Mouse (Mus musculus) forebrain, embryonic 13.5 days (tissue): ENCODE data around the gene Efcab8. TPM values are rescaled to one million over a fixed set of nuclear protein-coding genes. Genes with fewer than 3 reads are reported as not detected.
A peak's percentile ranks its signal among the peaks of the same experiment; 100 is the strongest.

Source experiments
- ATAC-seq: fragments of 200-750 bp; cut with Nextera tagmentation; 2 replicates; pipeline ENCODE4 v1.8.0; 2017
- H3K27ac ChIP-seq: fragments of 300-500 bp; sonication (generic); 2 replicates; pipeline ENCODE4 v1.5.1; 2015; ENCODE audit warnings: inconsistent platforms, mild to moderate bottlenecking, moderate library complexity
- H3K27me3 ChIP-seq: fragments of 300-500 bp; sonication (generic); 2 replicates; pipeline ENCODE4 v1.6.1; 2015; ENCODE audit warnings: mild to moderate bottlenecking, inconsistent platforms
- H3K36me3 ChIP-seq: fragments of 300-500 bp; sonication (generic); 2 replicates; pipeline ENCODE4 v1.6.1; 2015; ENCODE audit warnings: mild to moderate bottlenecking, inconsistent platforms; ENCODE audit not compliant: poor library complexity, severe bottlenecking
- H3K4me1 ChIP-seq: fragments of 300-500 bp; sonication (generic); 2 replicates; pipeline ENCODE4 v1.6.1; 2015; ENCODE audit warnings: inconsistent platforms
- H3K4me2 ChIP-seq: fragments of 300-500 bp; sonication (generic); 2 replicates; pipeline ENCODE4 v1.6.1; 2015; ENCODE audit warnings: inconsistent platforms, mild to moderate bottlenecking, moderate library complexity
- H3K4me3 ChIP-seq: fragments of 300-500 bp; sonication (generic); 2 replicates; pipeline ENCODE4 v1.5.1; 2015; ENCODE audit warnings: mild to moderate bottlenecking, inconsistent platforms
- H3K9ac ChIP-seq: fragments of 300-500 bp; sonication (generic); 2 replicates; pipeline ENCODE4 v1.6.1; 2015; ENCODE audit warnings: mild to moderate bottlenecking, inconsistent platforms
- H3K9me3 ChIP-seq: fragments of 300-500 bp; sonication (generic); replicated peaks from 2 replicates; pipeline ENCODE4 v1.6.1; 2016; ENCODE audit warnings: inconsistent platforms
- WGBS: fragments of 180-500 bp; shearing (Covaris S2); methylation state at CpG from one replicate; pipeline ENCODE4 v1.1.7; 2015; 5-methylcytosine and 5-hydroxymethylcytosine counted together
- polyA plus RNA-seq: library from polyadenylated mRNA; unstranded; fragments of >200 nt; fragmentation: Nextera tagmentation; extraction: Ambion mirVana; gene quantifications from 2 replicates; pipeline ENCODE4 v1.2.1, GENCODE M21; 2015

Efcab8 gene
- 0.06 and 0.09 TPM in 2 replicates for polyA plus RNA-seq

DNA sequence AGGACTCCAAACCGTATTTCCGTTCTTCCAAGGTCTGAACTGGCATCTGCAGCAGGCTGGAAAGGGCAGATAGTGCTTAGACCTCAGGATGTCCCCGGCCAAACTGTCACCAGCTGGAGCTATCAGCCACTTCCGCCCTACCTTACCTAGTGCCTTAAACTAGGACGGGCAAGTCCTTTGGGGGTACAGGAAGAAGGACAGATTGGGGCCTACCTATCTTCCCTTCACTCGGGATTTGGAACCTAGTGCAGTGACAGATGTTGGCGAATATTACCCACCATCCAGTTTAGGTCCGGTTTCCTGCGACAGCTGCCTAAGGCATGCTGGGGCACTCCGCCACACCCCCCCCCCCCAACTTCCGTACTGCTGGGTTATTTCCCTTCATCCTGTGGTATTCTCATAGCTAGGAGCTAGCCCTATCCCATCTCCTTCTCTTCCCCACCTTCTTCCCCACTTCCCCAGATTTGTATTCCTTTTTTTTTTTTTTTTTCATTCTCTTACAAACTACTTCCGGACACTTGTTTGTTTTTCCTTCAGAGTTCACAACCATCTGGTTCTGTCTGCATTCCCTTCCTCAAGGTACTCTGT lies at the start of gene Efcab8:
TSS of gene Efcab8 (plus strand) at position 538 of the 588 bp plus-strand sequence.
- 66% methylated on average over 12 of the region's 12 CpGs for WGBS
- peak within 1 kb of the TSS; percentile 28; the same call in 1 of the 2 replicates for H3K9ac ChIP-seq

DNA sequence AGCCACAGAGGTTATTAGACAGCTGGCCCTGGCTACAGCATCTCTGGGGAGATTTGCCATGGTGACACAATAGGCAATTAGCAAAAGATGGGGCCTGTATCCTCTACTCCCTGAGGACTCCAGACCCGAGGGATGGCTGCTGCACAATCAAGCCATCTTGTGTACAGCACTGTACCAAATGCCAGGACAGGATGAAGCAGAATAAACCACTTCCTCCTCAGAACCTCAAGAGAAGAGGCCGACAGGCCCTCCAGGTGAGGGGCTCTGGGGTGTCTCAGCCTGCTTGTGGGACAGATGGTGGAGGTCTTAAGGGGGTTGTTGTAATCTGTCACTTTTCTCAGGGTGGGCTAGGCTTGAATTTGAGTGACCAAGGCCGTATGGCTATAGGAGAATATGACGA lies 45.7 kb upstream of the Efcab8 start:
- H3K9ac ChIP-seq = no peak overlapping the region
- no peaks in the 10 kb centered on the region for H3K36me3 ChIP-seq
- no peak overlapping the region for H3K4me3 ChIP-seq
- no peak overlapping the region for H3K27ac ChIP-seq
- WGBS = 85% methylated on average over 4 of the region's 4 CpGs
- no peak overlapping the region for H3K4me2 ChIP-seq
- ATAC-seq = no peak
- no peaks in the 10 kb centered on the region for H3K9me3 ChIP-seq
- H3K4me1 ChIP-seq = no peaks in the 10 kb centered on the region
- 0 out of 2 replicates have a peak, but pooled peaks cover 4% of the 10 kb centered on the region for H3K27me3 ChIP-seq

More for the DNA sequence above, at the start of gene Efcab8:
- H3K27me3 ChIP-seq = no peaks in the 10 kb centered on the region
- H3K4me3 ChIP-seq = peak within 1 kb of the TSS; percentile 31
- ATAC-seq = no peak
- peaks cover 10% of the 10 kb centered on the region for H3K4me1 ChIP-seq
- H3K36me3 ChIP-seq = peaks cover under 1% of the 10 kb centered on the region; the same call in 1 of the 2 replicates
- H3K4me2 ChIP-seq = peak within 1 kb of the TSS; percentile 64
- no peak within 1 kb of the TSS for H3K27ac ChIP-seq
- H3K9me3 ChIP-seq = no peaks in the 10 kb centered on the region

DNA sequence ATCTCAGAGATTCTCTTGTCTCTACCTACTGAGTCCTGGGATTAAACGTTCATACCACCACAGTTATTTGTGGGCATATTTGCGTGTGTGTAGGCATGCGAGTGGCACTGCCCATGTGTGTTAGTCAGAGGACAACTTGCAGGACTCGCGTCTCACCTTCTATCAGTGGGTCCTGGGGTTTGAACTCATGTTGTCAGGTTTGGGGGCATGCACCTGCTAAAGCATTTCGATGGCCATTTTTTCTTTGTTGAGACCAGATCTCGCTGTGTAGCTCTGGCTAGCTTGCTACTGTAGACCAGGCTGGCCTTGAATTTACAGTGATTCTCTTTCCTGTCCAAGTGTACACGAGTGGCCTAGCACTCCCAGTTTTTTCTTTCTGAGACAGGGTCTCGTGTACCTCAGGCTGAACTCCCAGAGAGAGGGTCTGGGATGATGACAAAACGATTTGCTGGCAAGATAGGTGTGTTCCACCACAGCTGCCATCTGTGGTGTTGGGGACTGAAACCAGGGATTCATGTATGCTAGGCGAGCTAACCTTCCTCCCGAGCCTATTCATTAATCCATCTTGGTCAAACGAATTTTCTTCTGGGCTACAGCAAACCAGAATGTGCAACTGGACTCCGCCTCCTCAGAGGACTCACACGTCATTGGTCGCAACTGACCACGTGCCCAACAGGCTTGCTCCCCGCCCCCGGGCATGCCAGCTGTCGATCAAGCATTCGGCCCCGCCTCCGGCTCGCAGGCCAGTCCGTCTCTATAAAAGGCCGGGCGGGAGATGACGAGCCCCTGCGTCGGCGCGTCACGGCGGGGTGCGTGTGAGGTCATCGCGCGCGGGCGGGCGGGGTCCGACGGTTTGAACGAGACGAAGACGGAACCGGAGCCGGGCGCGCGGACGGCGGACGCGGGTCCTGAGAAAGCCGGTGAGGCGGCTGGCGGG lies 39.0 kb upstream of the Efcab8 start, which contains the start of gene Mapre1:
TSS of gene Mapre1 (plus strand) at position 775 of the 937 bp plus-strand sequence.
- ATAC-seq = peak; percentile 98
- H3K4me2 ChIP-seq = peak within 1 kb of the TSS; percentile 87
- no peaks in the 10 kb centered on the region for H3K36me3 ChIP-seq
- H3K4me1 ChIP-seq = peaks cover 39% of the 10 kb centered on the region
- H3K9ac ChIP-seq = peak within 1 kb of the TSS; percentile 89
- 11% methylated on average over 57 of the region's 58 CpGs for WGBS
- H3K9me3 ChIP-seq = no peaks in the 10 kb centered on the region
- no peaks in the 10 kb centered on the region for H3K27me3 ChIP-seq
- peak within 1 kb of the TSS; percentile 92 for H3K27ac ChIP-seq
- H3K4me3 ChIP-seq = peak within 1 kb of the TSS; percentile 85

DNA sequence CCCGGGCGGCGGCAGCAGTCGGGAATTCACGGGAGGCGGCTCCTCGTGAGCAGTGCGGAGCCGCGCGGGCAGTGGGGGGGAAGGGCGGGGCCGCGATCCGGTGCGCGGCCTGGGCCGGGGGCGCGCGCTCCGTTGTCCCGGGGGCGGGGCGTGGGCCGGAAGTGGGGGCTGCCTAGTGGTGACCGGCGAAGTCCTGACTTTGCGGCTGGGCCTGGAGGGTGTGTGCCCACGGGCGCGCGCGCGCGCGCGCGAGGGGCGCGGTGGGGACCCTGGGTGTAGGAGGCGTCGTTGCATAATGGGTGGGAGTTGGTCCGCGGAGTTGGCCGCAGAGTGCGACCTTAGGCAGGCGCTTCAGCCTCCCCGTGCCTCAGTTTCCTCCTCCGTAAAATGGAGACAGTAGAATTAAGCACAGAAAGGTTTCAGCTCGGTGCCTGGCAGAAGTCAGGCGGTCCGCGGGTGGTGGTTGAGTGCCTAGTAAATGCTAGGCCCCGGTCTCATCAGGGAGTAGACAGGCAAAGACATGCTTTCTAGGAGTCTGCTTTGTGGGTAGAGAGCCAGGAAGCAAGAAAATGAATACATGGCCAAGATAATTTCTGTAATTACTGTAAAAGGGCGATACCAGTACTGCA lies 38.2 kb upstream of the Efcab8 start:
- Histone ChIP-seq H3K27me3 (no peaks in the 10 kb centered on the region), H3K9me3 (no peaks in the 10 kb centered on the region), H3K27ac (peak overlapping the region; percentile 92), H3K9ac (peak overlapping the region; percentile 89), H3K4me3 (peak overlapping the region; percentile 85), H3K4me1 (peaks cover 39% of the 10 kb centered on the region), H3K4me2 (peak overlapping the region; percentile 87), H3K36me3 (peaks cover 7% of the 10 kb centered on the region; the same call in 1 of the 2 replicates)
- ATAC-seq = peak; percentile 86
- under 1% methylated on average over 46 of the region's 56 CpGs for WGBS

DNA sequence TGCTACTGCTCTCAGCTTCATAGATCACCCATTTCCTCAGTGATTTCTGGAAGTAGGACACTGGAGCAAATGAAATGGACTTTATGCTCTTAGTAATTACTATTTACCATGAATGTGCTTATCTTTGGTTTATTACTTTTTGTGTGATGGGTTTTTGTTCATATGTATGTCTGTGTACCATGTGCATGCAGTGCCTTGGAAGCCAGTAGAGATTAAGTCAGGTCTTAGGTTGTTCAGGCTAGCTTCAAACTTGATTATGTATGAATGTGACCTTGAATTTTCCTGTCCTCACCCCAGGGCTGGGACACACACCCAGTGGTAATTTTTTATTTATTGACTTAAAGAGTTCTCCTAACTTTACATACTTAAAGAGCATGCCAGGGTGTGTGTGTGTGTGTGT lies 31.7 kb upstream of the Efcab8 start:
- Histone ChIP-seq H3K4me1 (peaks cover 22% of the 10 kb centered on the region), H3K27me3 (no peaks in the 10 kb centered on the region), H3K9ac (no peak overlapping the region), H3K4me3 (no peak overlapping the region), H3K4me2 (no peak overlapping the region), H3K9me3 (no peaks in the 10 kb centered on the region), H3K27ac (no peak overlapping the region), H3K36me3 (peaks cover 46% of the 10 kb centered on the region)
- ATAC-seq = no peak

DNA sequence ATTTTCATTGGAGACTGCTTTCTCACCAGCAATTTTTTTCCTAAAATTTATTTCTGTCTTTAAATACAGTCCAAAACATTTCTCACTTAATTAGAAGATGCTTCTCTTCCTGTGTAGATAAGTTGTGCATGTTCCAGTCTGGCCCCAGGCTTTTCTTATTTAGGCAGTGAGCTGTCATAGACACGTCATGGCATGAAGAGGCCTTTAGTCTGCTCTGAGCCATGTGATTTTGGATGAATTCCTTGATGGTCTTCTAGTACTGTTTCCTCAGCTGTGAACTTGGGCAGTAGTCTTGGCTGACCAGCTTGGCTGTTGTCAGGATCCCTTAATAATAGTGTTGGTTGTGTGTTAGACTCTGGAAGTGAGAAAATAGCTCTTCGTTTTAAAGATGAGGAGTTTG lies 29.4 kb upstream of the Efcab8 start:
- peaks cover 56% of the 10 kb centered on the region for H3K36me3 ChIP-seq
- no peaks in the 10 kb centered on the region for H3K9me3 ChIP-seq
- H3K9ac ChIP-seq = no peak overlapping the region
- no peaks in the 10 kb centered on the region for H3K27me3 ChIP-seq
- H3K4me3 ChIP-seq = no peak overlapping the region
- peaks cover 3% of the 10 kb centered on the region; the same call in 1 of the 2 replicates for H3K4me1 ChIP-seq
- no peak for ATAC-seq
- no peak overlapping the region for H3K4me2 ChIP-seq
- WGBS = 83% methylated on average over 2 of the region's 2 CpGs
- H3K27ac ChIP-seq = no peak overlapping the region

DNA sequence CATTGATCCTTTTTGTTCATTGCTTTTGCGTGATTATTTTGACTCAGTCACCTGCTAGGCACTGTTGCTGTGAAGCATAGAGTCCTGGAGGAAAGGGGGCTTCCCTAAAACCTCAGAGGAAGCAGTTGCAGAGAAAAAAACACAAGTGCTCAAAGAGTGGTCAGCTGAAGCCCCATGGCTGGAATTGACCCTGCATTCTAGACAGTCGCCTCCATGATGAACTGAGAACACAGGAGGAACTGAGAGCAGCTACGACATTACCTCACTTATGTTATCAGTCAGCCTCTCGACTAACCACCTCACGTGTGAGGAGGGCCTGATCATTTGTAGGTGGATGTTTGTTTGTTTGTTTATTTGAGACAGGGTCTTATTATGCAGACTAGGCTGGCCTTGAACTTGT lies 17.6 kb upstream of the Efcab8 start:
- Histone ChIP-seq H3K4me1 (no peaks in the 10 kb centered on the region), H3K9me3 (no peaks in the 10 kb centered on the region), H3K36me3 (peaks cover 100% of the 10 kb centered on the region), H3K9ac (no peak overlapping the region), H3K27ac (no peak overlapping the region), H3K27me3 (no peaks in the 10 kb centered on the region), H3K4me3 (no peak overlapping the region), H3K4me2 (no peak overlapping the region)
- WGBS = 95% methylated on average over 5 of the region's 5 CpGs
- ATAC-seq = no peak

DNA sequence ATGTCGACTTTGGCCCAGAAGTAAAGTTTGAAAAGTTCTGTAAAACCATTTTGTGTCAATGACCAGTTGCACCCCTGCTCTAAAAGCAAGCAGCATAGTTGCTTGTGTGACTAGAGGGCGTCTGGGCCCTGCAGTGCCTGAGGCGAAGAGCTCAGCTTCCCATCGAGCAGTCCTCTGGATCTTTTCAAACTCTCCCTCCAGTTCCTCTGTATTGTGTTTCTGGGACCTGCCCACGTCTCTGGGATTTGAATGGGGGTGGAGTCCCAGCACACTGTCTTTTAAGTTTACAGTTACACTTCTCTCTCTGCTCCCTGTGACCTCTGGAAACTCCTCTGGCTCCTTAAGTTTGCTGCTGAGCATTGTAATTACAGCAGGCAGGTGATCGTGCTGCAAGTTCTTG lies 12.2 kb upstream of the Efcab8 start:
- Histone ChIP-seq H3K9ac (no peak overlapping the region), H3K4me1 (no peaks in the 10 kb centered on the region), H3K27me3 (no peaks in the 10 kb centered on the region), H3K36me3 (peaks cover 74% of the 10 kb centered on the region), H3K27ac (no peak overlapping the region), H3K4me3 (no peak overlapping the region), H3K4me2 (no peak overlapping the region), H3K9me3 (no peaks in the 10 kb centered on the region)
- 51% methylated on average over 6 of the region's 6 CpGs for WGBS
- ATAC-seq = no peak

DNA sequence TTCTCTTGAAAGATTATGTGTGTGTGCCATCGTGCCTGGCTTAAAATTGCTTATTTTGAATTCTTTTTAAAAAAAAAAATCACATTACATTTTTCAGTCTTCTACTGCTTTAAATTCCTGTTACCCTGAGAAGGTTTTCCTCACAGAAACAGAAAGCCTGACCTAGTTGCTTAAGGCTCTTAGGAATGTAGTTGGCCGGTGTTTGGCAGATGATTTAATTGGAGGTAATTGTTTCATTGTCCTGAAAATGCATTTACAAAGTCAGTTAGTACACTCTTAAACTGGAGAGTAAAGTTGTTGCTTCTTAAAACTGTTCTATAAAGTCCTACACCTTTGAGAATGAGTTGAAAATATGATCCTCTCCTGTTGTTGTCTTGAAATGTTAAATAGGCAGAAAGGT lies 10.8 kb upstream of the Efcab8 start:
- Histone ChIP-seq H3K4me3 (no peak overlapping the region), H3K27ac (no peak overlapping the region), H3K27me3 (no peaks in the 10 kb centered on the region), H3K9me3 (no peaks in the 10 kb centered on the region), H3K4me2 (no peak overlapping the region), H3K36me3 (peaks cover 73% of the 10 kb centered on the region), H3K4me1 (no peaks in the 10 kb centered on the region), H3K9ac (no peak overlapping the region)
- no peak for ATAC-seq
- 83% methylated on average over 2 of the region's 2 CpGs for WGBS

DNA sequence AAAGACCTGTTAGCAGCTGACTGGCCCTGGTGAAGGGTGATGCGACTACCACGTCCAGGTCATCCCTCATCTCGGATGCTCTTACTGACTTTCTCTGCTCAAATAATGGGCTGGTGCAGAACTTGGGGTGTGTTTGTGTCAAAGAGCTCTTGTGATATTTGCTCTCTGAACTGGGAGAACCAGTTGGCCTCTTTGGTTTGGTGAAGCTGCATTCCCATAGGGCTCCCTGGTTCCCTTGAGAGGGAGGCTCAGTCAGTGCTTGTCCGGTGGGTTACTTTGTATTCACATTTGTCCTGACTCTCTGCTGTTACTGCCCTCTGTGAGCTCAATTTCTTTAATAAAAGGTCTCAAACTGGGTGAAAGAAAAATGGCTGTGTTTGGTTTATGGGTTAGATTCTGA lies 6.8 kb upstream of the Efcab8 start:
- H3K4me1 ChIP-seq = no peaks in the 10 kb centered on the region
- no peaks in the 10 kb centered on the region for H3K9me3 ChIP-seq
- H3K27ac ChIP-seq = no peak overlapping the region
- H3K9ac ChIP-seq = no peak overlapping the region
- no peaks in the 10 kb centered on the region for H3K27me3 ChIP-seq
- no peak for ATAC-seq
- H3K4me3 ChIP-seq = no peak overlapping the region
- WGBS = 96% methylated on average over 4 of the region's 4 CpGs
- H3K4me2 ChIP-seq = no peak overlapping the region
- peaks cover 40% of the 10 kb centered on the region for H3K36me3 ChIP-seq

DNA sequence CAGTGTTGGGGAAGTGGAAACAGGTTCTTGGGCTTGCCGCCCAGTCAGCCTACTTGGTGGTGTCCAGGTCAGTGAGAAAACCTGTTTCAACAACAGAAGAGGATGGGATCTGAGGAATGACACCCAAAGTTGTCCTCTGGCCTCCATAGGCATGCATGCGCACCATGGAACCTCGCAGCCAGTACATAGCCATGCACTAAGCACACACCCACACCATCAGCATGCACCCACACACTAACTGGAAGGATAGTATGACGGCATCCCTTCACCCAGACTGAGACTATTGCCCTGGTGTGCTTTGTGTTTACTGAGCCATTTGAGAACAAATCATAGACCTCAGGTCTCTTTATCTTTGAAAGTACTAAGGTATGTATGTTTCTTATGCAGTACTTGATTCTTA lies 4.3 kb upstream of the Efcab8 start:
- H3K27me3 ChIP-seq = no peaks in the 10 kb centered on the region
- no peak overlapping the region for H3K4me3 ChIP-seq
- H3K4me2 ChIP-seq = no peak overlapping the region
- no peak for ATAC-seq
- H3K9ac ChIP-seq = no peak overlapping the region
- no peaks in the 10 kb centered on the region for H3K9me3 ChIP-seq
- peaks cover 10% of the 10 kb centered on the region for H3K4me1 ChIP-seq
- no peak overlapping the region for H3K27ac ChIP-seq
- WGBS = 94% methylated on average over 4 of the region's 4 CpGs
- H3K36me3 ChIP-seq = peaks cover 32% of the 10 kb centered on the region
